11 mouse cellular contexts compared by ENCODE assay signal in genomic region chr7:6285366-6285765, GRCm38 (mm10). TPM values are rescaled to one million over a fixed set of nuclear protein-coding genes. Genes with fewer than 3 reads are reported as not detected.
DNase-seq lines count a peak whose midpoint lies in the region; ATAC-seq and TF ChIP-seq lines count a peak whose summit lies in the region.
"Had no signal": no experiment of that assay in that cellular context is flagged by ENCODE, and none has a peak within 500 bp of the region (broad histone marks: within the 10 kb centered on the region; RNA-seq: fewer than 3 reads in every experiment).

No protein-coding gene starts in this region.

- no peak for TF ChIP-seq RAD21 in MEL (IDR thresholded peaks at IDR 0.05; ENCODE audit: low read depth, low read length)

- H3K9ac ChIP-seq in kidney, embryonic 15.5 days = no peak overlapping the region; the same call in 1 of the 2 replicates
- H3K9ac ChIP-seq in MEL (ENCODE audit: control insufficient read depth, low read depth, low read length, poor library complexity, severe bottlenecking) = peak overlapping the region; percentile 86

- H3K27me3 ChIP-seq in kidney, embryonic 15.5 days = no peaks in the 10 kb centered on the region
- no peaks in the 10 kb centered on the region for H3K27me3 ChIP-seq in MEL (ENCODE audit: control insufficient read depth in 1 of 2, insufficient read depth in 2 of 2, low read length in 2 of 2)
- H3K27me3 ChIP-seq in megakaryocyte, embryonic 14.5 days (replicated peaks) = no peaks in the 10 kb centered on the region

- H3K9me3 ChIP-seq in kidney, embryonic 15.5 days (replicated peaks) = no peaks in the 10 kb centered on the region
- no peaks in the 10 kb centered on the region for H3K9me3 ChIP-seq in MEL (replicated peaks; ENCODE audit: insufficient read depth, low read length)
- H3K9me3 ChIP-seq in megakaryocyte, embryonic 14.5 days = no peaks in the 10 kb centered on the region

- H3K4me3 ChIP-seq in kidney, embryonic 15.5 days (replicated peaks) = no peak overlapping the region
- peak overlapping the region; percentile 88 to 89 for H3K4me3 ChIP-seq in MEL (ENCODE audit: control insufficient read depth in 1 of 2, insufficient read depth in 1 of 2, low read depth in 2 of 2, low read length in 2 of 2)
- H3K4me3 ChIP-seq in megakaryocyte, embryonic 14.5 days (replicated peaks) = peak overlapping the region; percentile 96

- peaks cover 19% of the 10 kb centered on the region for H3K4me1 ChIP-seq in kidney, embryonic 15.5 days
- H3K4me1 ChIP-seq in MEL (ENCODE audit: control insufficient read depth in 1 of 2, insufficient read depth in 2 of 2, low read length in 2 of 2) = peaks cover 8 to 22% of the 10 kb centered on the region in 2 experiments
- H3K4me1 ChIP-seq in megakaryocyte, embryonic 14.5 days = peaks cover 51% of the 10 kb centered on the region

- WGBS in kidney, embryonic 15.5 days = 89% methylated on average over 6 of the region's 6 CpGs

- TF ChIP-seq CTCF in MEL (IDR thresholded peaks at IDR 0.05 in 2 of 3, conservative IDR thresholded peaks at IDR 0.05 in 1 of 3; ENCODE audit: control insufficient read depth in 1 of 3, insufficient read depth in 1 of 3, low read depth in 2 of 3, low read length in 3 of 3, poor library complexity in 1 of 3, severe bottlenecking in 1 of 3) = no peak

- DNase-seq in kidney, postnatal 36 days = no peak
- DNase-seq in MEL (ENCODE audit: low read depth, low spot score) = peak; percentile 87
- no peak for DNase-seq in embryo, embryonic 11 days
- DNase-seq in urinary bladder, postnatal 36 days (ENCODE audit: low spot score in 2 of 2) = no peak
- DNase-seq: kidney, adult 8-10 months had no signal

- ATAC-seq in kidney, embryonic 15.5 days (replicated peaks; ENCODE audit: low FRiP score) = no peak
- peak; percentile 23 for ATAC-seq in granulocyte monocyte progenitor cell, adult 5-6 weeks (replicated peaks; ENCODE audit: poor library complexity, severe bottlenecking)

- peak overlapping the region; percentile 74; the same call in 1 of the 2 replicates for H3K4me2 ChIP-seq in kidney, embryonic 15.5 days

- H3K79me2 ChIP-seq in MEL (ENCODE audit: control insufficient read depth, insufficient read depth, low read length, poor library complexity) = peaks cover 6% of the 10 kb centered on the region

- H3K27ac ChIP-seq in kidney, embryonic 15.5 days = peak overlapping the region; percentile 84; the same call in 1 of the 2 replicates
- H3K27ac ChIP-seq in MEL (ENCODE audit: control insufficient read depth, low read depth, low read length) = peak overlapping the region; percentile 93

- no peak for TF ChIP-seq POLR2A in MEL (IDR thresholded peaks at IDR 0.05; ENCODE audit: control insufficient read depth in 1 of 2, insufficient read depth in 1 of 2, low read depth in 1 of 2, low read length in 2 of 2, poor library complexity in 1 of 2)

- no peaks in the 10 kb centered on the region for H3K36me3 ChIP-seq in kidney, embryonic 15.5 days
- H3K36me3 ChIP-seq in MEL (ENCODE audit: control insufficient read depth in 1 of 2, insufficient read depth in 2 of 2, low read length in 2 of 2) = peaks cover 0 to 7% of the 10 kb centered on the region in 2 experiments; a peak in 2 of 4 replicates
- peaks cover 3% of the 10 kb centered on the region for H3K36me3 ChIP-seq in megakaryocyte, embryonic 14.5 days (replicated peaks; ENCODE audit: low read length)

- TF ChIP-seq EP300 in MEL (IDR thresholded peaks at IDR 0.05; ENCODE audit: low read depth in 1 of 2, low read length in 2 of 2) = 0 out of 4 replicates have a peak, but pooled peaks of 1 of the 2 experiments have one; percentile 14

TF ChIP-seq in MEL, 35 proteins besides CTCF, POLR2A, EP300 and RAD21 (continues in another document):
- TF ChIP-seq NRF1 (IDR thresholded peaks at IDR 0.05; ENCODE audit: insufficient read depth, low read depth, low read length, poor library complexity, severe bottlenecking) (no peak), HCFC1 (IDR thresholded peaks at IDR 0.05; ENCODE audit: low read depth, low read length) (peak; percentile 68), JUND (IDR thresholded peaks at IDR 0.05; ENCODE audit: low read depth, low read length) (no peak), NELFE (IDR thresholded peaks at IDR 0.05; ENCODE audit: low read depth, low read length) (no peak; the same call in none of the 2 replicates), ETS1 (IDR thresholded peaks at IDR 0.05; ENCODE audit: low read depth, low read length) (peak; percentile 81; the same call in 1 of the 2 replicates), SIN3A (IDR thresholded peaks at IDR 0.05; ENCODE audit: low read length) (peak; percentile 60), MAX (IDR thresholded peaks at IDR 0.05; ENCODE audit: low read length) (no peak; the same call in 1 of the 2 replicates), ZMIZ1 (IDR thresholded peaks at IDR 0.05; ENCODE audit: low read depth, low read length) (no peak; the same call in 1 of the 2 replicates), MXI1 (IDR thresholded peaks at IDR 0.05; ENCODE audit: low read depth, low read length) (peak; percentile 55), KAT2A (conservative IDR thresholded peaks at IDR 0.05; ENCODE audit: low read depth, low read length) (no peak), UBTF (IDR thresholded peaks at IDR 0.05; ENCODE audit: borderline replicate concordance, insufficient read depth, low read depth, low read length) (no peak), MAFK (IDR thresholded peaks at IDR 0.05; ENCODE audit: borderline replicate concordance, low read depth, low read length) (no peak), E2F4 (IDR thresholded peaks at IDR 0.05; ENCODE audit: borderline replicate concordance, low read depth, low read length) (no peak), CHD1 (IDR thresholded peaks at IDR 0.05; ENCODE audit: low read depth, low read length) (no peak), CHD2 (IDR thresholded peaks at IDR 0.05; ENCODE audit: low read length) (no peak), USF2 (IDR thresholded peaks at IDR 0.05; ENCODE audit: borderline replicate concordance in 1 of 2, insufficient read depth in 1 of 2, low read depth in 1 of 2, low read length in 2 of 2) (no peak), GATA1 (IDR thresholded peaks at IDR 0.05; ENCODE audit: low read depth, low read length) (no peak), ZNF384 (IDR thresholded peaks at IDR 0.05; ENCODE audit: low read depth, low read length) (no peak), MYB (IDR thresholded peaks at IDR 0.05; ENCODE audit: low read depth, low read length) (0 out of 2 replicates have a peak, but pooled peaks have one; percentile 27), ELF1 (IDR thresholded peaks at IDR 0.05; ENCODE audit: low read depth, low read length) (0 out of 2 replicates have a peak, but pooled peaks have one; percentile 24), MAZ (IDR thresholded peaks at IDR 0.05; ENCODE audit: low read depth, low read length) (no peak), RCOR1 (IDR thresholded peaks at IDR 0.05; ENCODE audit: low read depth, low read length) (no peak), POLR2AphosphoS2 (IDR thresholded peaks at IDR 0.05; ENCODE audit: low read length) (no peak), ZKSCAN1 (IDR thresholded peaks at IDR 0.05; ENCODE audit: low read depth, low read length) (no peak), MYC (IDR thresholded peaks at IDR 0.05; ENCODE audit: low read depth, low read length) (no peak), USF1 (IDR thresholded peaks at IDR 0.05; ENCODE audit: low read depth, low read length) (peak; percentile 65), TBP (IDR thresholded peaks at IDR 0.05; ENCODE audit: low read depth, low read length) (peak; percentile 82), SMC3 (IDR thresholded peaks at IDR 0.05; ENCODE audit: low read depth, low read length) (no peak)

RNA-seq across cellular contexts. Expression of gene Zfp667, which starts 1.0 kb away (rescaled TPM):
- 5.9 and 6.3 TPM in 2 replicates for polyA plus RNA-seq in kidney, embryonic 15.5 days (2015; fragmentation: Nextera tagmentation; extraction: Ambion mirVana)
- 3.4 and 3.9 TPM in 2 replicates for total RNA-seq in MEL (2012; rRNA removed)
- polyA plus RNA-seq in MEL (2012; ENCODE audit: insufficient read depth in 1 of 2, insufficient read length in 2 of 2, low read depth in 1 of 2, low replicate concordance in 2 of 2, missing spikeins in 1 of 2) = 1 to 10 TPM in 1 of 2 experiments, not detected in 1; 5.3 TPM
- 3.7 and 3.8 TPM in 2 replicates for total RNA-seq in granulocyte monocyte progenitor cell, adult 5-6 weeks (2014; fragmentation: Nextera tagmentation)
- total RNA-seq in granulocyte monocyte progenitor cell, adult 5-6 weeks (2017) = 1.4 and 2.8 TPM in 2 replicates
- 0.63 TPM in 1 of 2 replicates, not detected in the other for polyA plus RNA-seq in megakaryocyte, embryonic 14.5 days (2012; ENCODE audit: insufficient read depth, low replicate concordance)

RNA-seq across cellular contexts. Expression of gene Epp13, which starts 32.9 kb away (rescaled TPM):
- polyA plus RNA-seq in kidney, embryonic 15.5 days (2015; fragmentation: Nextera tagmentation; extraction: Ambion mirVana) = not detected in 2 replicates
- not detected in 2 replicates for total RNA-seq in MEL (2012; rRNA removed)
- under 1 TPM in 1 of 2 experiments, not detected in 1; 0.14 TPM for polyA plus RNA-seq in MEL (2012; ENCODE audit: insufficient read depth in 1 of 2, insufficient read length in 2 of 2, low read depth in 1 of 2, low replicate concordance in 2 of 2, missing spikeins in 1 of 2)
- not detected in 2 replicates for total RNA-seq in granulocyte monocyte progenitor cell, adult 5-6 weeks (2014; fragmentation: Nextera tagmentation)
- total RNA-seq in granulocyte monocyte progenitor cell, adult 5-6 weeks (2017) = not detected in 2 replicates
- not detected in 2 replicates for polyA plus RNA-seq in megakaryocyte, embryonic 14.5 days (2012; ENCODE audit: insufficient read depth, low replicate concordance)
- total RNA-seq: monocyte, adult 5-6 weeks had no signal
- polyA plus RNA-seq: activated CD4-positive, CD25-positive, alpha-beta regulatory T cell, adult 4 months; cortical plate, adult 2 months had no signal

RNA-seq across cellular contexts. Expression of gene Zfp583, which starts 45.7 kb away (rescaled TPM):
- polyA plus RNA-seq in kidney, embryonic 15.5 days (2015; fragmentation: Nextera tagmentation; extraction: Ambion mirVana) = 5.1 and 6.2 TPM in 2 replicates
- total RNA-seq in MEL (2012; rRNA removed) = not detected in 2 replicates
- not detected for polyA plus RNA-seq in MEL (2012; ENCODE audit: insufficient read depth in 1 of 2, insufficient read length in 2 of 2, low read depth in 1 of 2, low replicate concordance in 2 of 2, missing spikeins in 1 of 2)
- 2.5 and 8.0 TPM in 2 replicates for total RNA-seq in granulocyte monocyte progenitor cell, adult 5-6 weeks (2014; fragmentation: Nextera tagmentation)
- 1.3 and 2.1 TPM in 2 replicates for total RNA-seq in granulocyte monocyte progenitor cell, adult 5-6 weeks (2017)
- polyA plus RNA-seq in megakaryocyte, embryonic 14.5 days (2012; ENCODE audit: insufficient read depth, low replicate concordance) = 1.2 TPM in 1 of 2 replicates, not detected in the other
- total RNA-seq: monocyte, adult 5-6 weeks had no signal

RNA-seq across cellular contexts. Expression of gene Gm3854, which starts 58.2 kb away (rescaled TPM):
- 2.3 and 2.4 TPM in 2 replicates for polyA plus RNA-seq in kidney, embryonic 15.5 days (2015; fragmentation: Nextera tagmentation; extraction: Ambion mirVana)
- total RNA-seq in MEL (2012; rRNA removed) = not detected in 2 replicates
- polyA plus RNA-seq in MEL (2012; ENCODE audit: insufficient read depth in 1 of 2, insufficient read length in 2 of 2, low read depth in 1 of 2, low replicate concordance in 2 of 2, missing spikeins in 1 of 2) = not detected
- 0.96 and 1.8 TPM in 2 replicates for total RNA-seq in granulocyte monocyte progenitor cell, adult 5-6 weeks (2014; fragmentation: Nextera tagmentation)
- 0.31 TPM in 1 of 2 replicates, not detected in the other for total RNA-seq in granulocyte monocyte progenitor cell, adult 5-6 weeks (2017)
- not detected in 2 replicates for polyA plus RNA-seq in megakaryocyte, embryonic 14.5 days (2012; ENCODE audit: insufficient read depth, low replicate concordance)
- total RNA-seq: monocyte, adult 5-6 weeks had no signal
